Mouse (Mus musculus): ENCODE results near the gene Lig1. TPM values are rescaled to one million over a fixed set of nuclear protein-coding genes. Genes with fewer than 3 reads are reported as not detected.
"Not testable (repeated sequence)": the region's sequence is repeated elsewhere in the genome, so short reads cannot be mapped to it uniquely, and the experiment has no call there.

Lig1 gene
- 10 to 100 TPM; 21.1 to 24.0 TPM for total RNA-seq (2021)

GRCm38 (mm10) chr7:13277081-13277480, at the start of gene Lig1:
TSS of gene Lig1 (plus strand) at chr7:13277283.
- no peak for DNase-seq
- intact Hi-C loops (cut with DNase I) = no loop called here

GRCm38 (mm10) chr7:13260746-13261700, 16.1 kb upstream of the Lig1 start:
- no peak for DNase-seq
- intact Hi-C loops (cut with DNase I) = loop anchor here (10.0 kb wide), 1 partner anchor 176 kb away; no protein-coding TSS in a partner anchor

GRCm38 (mm10) chr7:13263851-13264250, 13.2 kb upstream of the Lig1 start:
- no peak for DNase-seq
- intact Hi-C loops (cut with DNase I) = loop anchor here (10.0 kb wide), 1 partner anchor 179 kb away; no protein-coding TSS in a partner anchor

- DNase-seq = no peak
- intact Hi-C loops (cut with DNase I) = loop anchor here (10.0 kb wide), 1 partner anchor 180 kb away; no protein-coding TSS in a partner anchor
Measured at GRCm38 (mm10) chr7:13264396-13264795, 12.7 kb upstream of the Lig1 start.

- intact Hi-C loops (cut with DNase I) = loop anchor here (10.0 kb wide), 1 partner anchor 184 kb away; no protein-coding TSS in a partner anchor
- DNase-seq = no peak
Measured at GRCm38 (mm10) chr7:13268749-13269260, 8.3 kb upstream of the Lig1 start.

GRCm38 (mm10) chr7:13269394-13269793, 7.7 kb upstream of the Lig1 start:
- no peak for DNase-seq
- intact Hi-C loops (cut with DNase I) = loop anchor here (10.0 kb wide), 1 partner anchor 185 kb away; no protein-coding TSS in a partner anchor

GRCm38 (mm10) chr7:13271704-13272103, 5.4 kb upstream of the Lig1 start:
- DNase-seq = no peak
- intact Hi-C loops (cut with DNase I) = no loop called here

GRCm38 (mm10) chr7:13277833-13278232, 750 bp downstream of the Lig1 start:
- intact Hi-C loops (cut with DNase I) = no loop called here
- DNase-seq = no peak

GRCm38 (mm10) chr7:13278308-13278891, 1.3 kb downstream of the Lig1 start, which contains the start of gene Zswim9:
TSS of gene Zswim9 (minus strand) at chr7:13278721.
- DNase-seq = peak; percentile 94
- intact Hi-C loops (cut with DNase I) = no loop called here

GRCm38 (mm10) chr7:13278957-13279356, 1.9 kb downstream of the Lig1 start:
- intact Hi-C loops (cut with DNase I); DNase-seq: not testable (repeated sequence)

GRCm38 (mm10) chr7:13288621-13289020, 11.5 kb downstream of the Lig1 start:
- DNase-seq = no peak
- intact Hi-C loops (cut with DNase I) = no loop called here

- no peak for DNase-seq
- intact Hi-C loops (cut with DNase I) = no loop called here
Measured at GRCm38 (mm10) chr7:13290041-13290675, 13.1 kb downstream of the Lig1 start.

- intact Hi-C loops (cut with DNase I) = no loop called here
- DNase-seq = no peak
Measured at GRCm38 (mm10) chr7:13291370-13291769, 14.3 kb downstream of the Lig1 start.

- DNase-seq = no peak
Measured at GRCm38 (mm10) chr7:13293878-13294855, 17.1 kb downstream of the Lig1 start.

GRCm38 (mm10) chr7:13295256-13295655, 18.2 kb downstream of the Lig1 start:
- DNase-seq = no peak
- intact Hi-C loops (cut with DNase I) = no loop called here

More at GRCm38 (mm10) chr7:13293878-13294855, 17.1 kb downstream of the Lig1 start:
- intact Hi-C loops (cut with DNase I) = no loop called here

- no peak for DNase-seq
- intact Hi-C loops (cut with DNase I) = no loop called here
Measured at GRCm38 (mm10) chr7:13297636-13298035, 20.6 kb downstream of the Lig1 start.

- intact Hi-C loops (cut with DNase I) = no loop called here
Measured at GRCm38 (mm10) chr7:13298821-13299220, 21.7 kb downstream of the Lig1 start.

GRCm38 (mm10) chr7:13301643-13302042, 24.6 kb downstream of the Lig1 start:
- no peak for DNase-seq
- intact Hi-C loops (cut with DNase I) = no loop called here

More at GRCm38 (mm10) chr7:13298821-13299220, 21.7 kb downstream of the Lig1 start:
- DNase-seq = no peak

GRCm38 (mm10) chr7:13302780-13303179, 25.7 kb downstream of the Lig1 start:
- no peak for DNase-seq
- intact Hi-C loops (cut with DNase I) = no loop called here
